Mouse (Mus musculus) Patski (cell line): ENCODE results near the gene Suv39h2. TPM values are rescaled to one million over a fixed set of nuclear protein-coding genes. Genes with fewer than 3 reads are reported as not detected.

Experiments
- ATAC-seq: fragments of 100-300 bp; one replicate; pipeline ENCODE4 v1.8.0; 2021
- CTCF ChIA-PET: fragments of 350-600 bp; sonication (Branson Sonifier 250); formaldehyde crosslinking; loops from one replicate; lab custom pipeline; 2022; ENCODE audit warnings: inconsistent platforms; lab: Charles Lee
- POLR2A ChIA-PET: fragments of 350-600 bp; sonication (Branson Sonifier 250); formaldehyde crosslinking; loops from one replicate; lab custom pipeline; 2022; ENCODE audit warnings: antibody characterized with exemption, inconsistent platforms; lab: Charles Lee
- DNase-seq: peaks from one replicate; pipeline ENCODE4 v3.0.0-alpha.2; 2011; ENCODE audit warnings: low read depth, low spot score
- H3K27me3 ChIP-seq: fragments of 371-371 bp; one replicate; pipeline ENCODE4 v1.5.1; 2021
- CTCF ChIP-seq: fragments of 100-300 bp; IDR thresholded peaks from one replicate; pipeline ENCODE4 v1.5.1; 2021
- in situ Hi-C: fragments of 300-500 bp; cut with MboI; formaldehyde crosslinking; loops from 3 replicates; pipeline ENCODE4 v1.11.1; 2018; ENCODE audit warnings: low pct_unique_long_range_greater_than_20kb, mixed read lengths
- polyA plus RNA-seq: library from polyadenylated mRNA; unstranded; gene quantifications from one replicate; pipeline ENCODE4 v1.2.3, GENCODE M21; 2021

Suv39h2 gene
- polyA plus RNA-seq, 1 experiment from 2014 or later, result 4.9 TPM

DNA sequence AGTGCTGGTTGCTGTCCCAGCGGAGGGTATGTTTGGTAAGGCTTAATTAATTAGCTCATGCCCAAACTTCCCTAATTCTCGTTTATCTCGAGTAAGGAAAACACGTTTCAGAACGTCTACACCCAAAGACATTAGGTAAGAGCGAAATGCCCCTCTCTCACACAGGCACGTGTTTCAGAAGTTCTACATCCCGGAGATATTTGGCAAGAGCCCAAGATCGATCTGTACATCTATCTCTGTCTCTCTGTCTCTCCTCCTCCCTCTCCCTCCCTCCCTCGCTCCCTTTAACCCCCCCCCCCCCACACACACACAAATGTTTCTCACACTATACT, 50.3 kb downstream of the Suv39h2 start:
- POLR2A ChIA-PET, result no interaction called here
- peaks cover 15% of the 10 kb centered on the region for H3K27me3 ChIP-seq
- in situ Hi-C loops, result no loop called here
- no peak for ATAC-seq
- CTCF ChIA-PET, result interaction anchor here (1.3 to 1.4 kb wide), 4 partner anchors 10 to 30 kb away, joined by 3 to 7 read pairs (median 4); no protein-coding TSS in a partner anchor
- no peak for DNase-seq
- no peak for TF ChIP-seq CTCF

DNA sequence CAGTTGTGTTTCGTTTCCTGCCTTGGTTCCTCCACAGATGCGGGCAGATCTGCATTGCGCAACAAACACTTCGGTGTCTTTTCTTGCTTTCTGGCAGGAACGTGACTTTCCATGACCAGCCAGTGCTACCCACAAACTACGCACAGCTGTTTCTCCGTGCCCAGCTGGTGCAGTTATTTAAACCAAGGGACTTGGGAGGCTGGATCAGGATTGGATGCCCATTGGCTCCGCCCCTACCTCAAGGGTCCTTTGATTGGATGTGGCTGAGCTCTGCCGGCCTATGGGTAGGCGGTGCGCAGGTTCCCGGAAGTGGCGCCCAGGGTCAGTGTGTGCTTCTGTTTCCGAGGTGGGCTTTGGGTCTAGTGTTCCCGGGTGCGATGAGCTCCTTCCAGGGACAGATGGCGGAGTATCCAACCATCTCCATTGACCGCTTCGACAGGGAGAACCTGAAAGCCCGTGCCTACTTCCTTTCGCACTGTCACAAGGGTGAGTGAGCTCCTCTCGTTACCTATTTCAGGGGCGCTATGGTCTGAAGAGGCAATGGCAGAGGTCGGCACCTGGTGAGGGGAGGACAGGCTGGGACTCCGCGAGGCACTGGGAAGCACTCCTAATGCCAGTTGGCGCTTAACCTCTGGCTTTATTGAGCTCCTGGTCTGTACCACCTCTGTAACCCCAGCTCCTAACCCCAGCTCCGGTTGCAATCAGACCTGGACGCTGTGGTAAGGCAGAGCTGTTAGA, 50.8 kb downstream of the Suv39h2 start, which contains the start of gene Dclre1c:
TSS of gene Dclre1c (plus strand) at position 291 of the 738 bp plus-strand sequence.
- ChIA-PET POLR2A (no interaction called here), CTCF (interaction anchor here (1.3 to 1.4 kb wide), 3 partner anchors 10 to 31 kb away, joined by 3 to 7 read pairs (median 6); no protein-coding TSS in a partner anchor)
- peak; percentile 100 for ATAC-seq
- DNase-seq, result peak; percentile 60
- peaks cover 15% of the 10 kb centered on the region for H3K27me3 ChIP-seq
- no peak for TF ChIP-seq CTCF
- in situ Hi-C loops, result no loop called here

DNA sequence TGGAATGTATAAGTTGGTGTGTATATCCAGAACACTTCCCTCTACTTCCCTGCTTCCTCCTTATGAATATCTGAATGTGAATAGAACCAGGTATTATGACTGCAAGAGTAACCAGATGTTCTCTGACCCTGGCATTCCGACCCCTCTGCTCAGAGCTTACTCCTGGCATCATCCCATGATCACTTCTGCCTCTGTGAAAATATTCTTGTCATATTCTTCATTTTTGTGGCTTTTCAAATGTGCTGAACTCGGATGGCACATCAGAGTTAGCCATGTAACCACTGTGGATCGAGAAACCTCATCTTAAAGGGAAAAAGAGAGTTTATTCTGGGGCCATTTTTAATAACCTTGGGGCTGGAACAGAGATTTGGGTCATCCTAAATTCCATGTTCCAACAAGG, 52.3 kb downstream of the Suv39h2 start, which contains the start of gene Meig1:
TSS of gene Meig1 (minus strand) at position 101 of the 400 bp plus-strand sequence.
- POLR2A ChIA-PET, result no interaction called here
- in situ Hi-C loops, result no loop called here
- H3K27me3 ChIP-seq, result peaks cover 18% of the 10 kb centered on the region
- CTCF ChIA-PET, result no interaction called here
- ATAC-seq (no peak), DNase-seq (no peak)
- TF ChIP-seq CTCF, result no peak

- ChIA-PET CTCF (no interaction called here), POLR2A (no interaction called here)
- in situ Hi-C loops, result no loop called here
- peaks cover 36% of the 10 kb centered on the region for H3K27me3 ChIP-seq
- DNase-seq, result no peak
- no peak for ATAC-seq
- TF ChIP-seq CTCF, result no peak
These were observed 54.7 kb downstream of the Suv39h2 start for GRCm38 (mm10) chr2:3420157-3420556.

DNA sequence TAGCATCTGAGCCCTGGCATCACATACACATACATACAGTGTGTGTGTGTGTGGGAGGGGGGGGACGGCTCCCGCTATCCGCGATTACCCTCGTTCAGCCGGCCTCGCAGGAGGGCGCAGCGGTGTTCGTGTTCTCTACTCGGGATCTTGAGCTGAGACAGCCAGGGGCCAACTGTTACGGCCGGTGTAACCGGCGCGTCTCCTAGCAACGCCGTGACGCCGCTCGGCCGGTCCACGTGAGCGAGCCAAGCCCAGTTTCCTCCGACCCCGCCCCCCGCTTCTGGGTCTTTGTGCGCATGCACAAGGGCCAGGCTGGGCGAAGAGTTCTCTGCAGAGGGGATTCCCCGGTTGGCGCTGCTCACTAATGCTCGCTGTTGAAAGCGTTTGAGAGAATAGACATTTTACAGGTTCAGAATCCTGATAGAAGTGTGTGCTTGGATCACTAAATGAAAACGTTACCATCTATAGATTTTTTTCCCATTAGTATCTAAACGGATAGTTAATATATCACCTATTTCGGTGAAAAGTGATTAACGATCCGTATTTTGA, 55.9 kb downstream of the Suv39h2 start:
- ChIA-PET POLR2A (no interaction called here), CTCF (no interaction called here)
- ATAC-seq, result peak; percentile 74
- in situ Hi-C loops, result no loop called here
- peaks cover 36% of the 10 kb centered on the region for H3K27me3 ChIP-seq
- TF ChIP-seq CTCF, result no peak
- DNase-seq, result peak; percentile 54

DNA sequence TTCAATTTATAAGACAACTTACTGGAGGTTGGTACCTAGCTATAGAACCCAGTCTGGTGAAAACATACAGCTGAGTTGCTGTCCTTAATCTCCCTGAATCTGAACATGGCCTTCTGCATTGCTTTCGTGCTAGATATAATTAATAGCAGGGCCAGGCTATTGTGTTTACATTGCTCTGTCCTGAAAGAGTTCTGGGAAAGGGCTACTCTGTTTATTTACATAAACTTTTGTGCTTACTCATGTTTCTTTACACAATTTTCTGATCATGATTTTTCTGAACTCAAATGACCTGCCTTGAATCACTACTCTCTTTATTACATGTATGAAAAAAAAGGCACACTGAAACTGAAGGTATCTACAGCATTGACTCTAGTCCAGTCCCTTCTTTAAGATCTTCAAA, 59.2 kb downstream of the Suv39h2 start:
- ATAC-seq, result no peak
- no peak for DNase-seq
- in situ Hi-C loops, result no loop called here
- no peak for TF ChIP-seq CTCF
- POLR2A ChIA-PET, result no interaction called here
- CTCF ChIA-PET, result no interaction called here
- H3K27me3 ChIP-seq, result peaks cover 48% of the 10 kb centered on the region

DNA sequence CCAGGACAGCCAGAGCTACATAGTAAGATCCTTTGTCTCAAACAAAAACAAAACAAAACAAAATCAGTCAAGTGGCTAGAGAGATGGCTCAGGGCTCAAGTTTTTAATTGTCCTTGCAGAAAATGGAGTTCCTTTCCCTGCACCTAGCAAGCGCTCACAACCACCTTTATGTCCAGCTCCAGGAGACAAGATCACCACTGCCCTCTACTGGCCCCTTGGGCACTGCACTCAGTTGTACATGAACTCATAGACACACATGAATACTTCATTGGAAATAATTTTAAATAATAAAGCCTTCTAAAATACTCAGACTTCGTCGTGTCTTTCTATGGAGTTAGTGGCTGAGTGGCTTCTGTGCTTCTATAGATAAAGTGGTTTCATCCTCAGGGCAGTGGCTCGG, 60.6 kb downstream of the Suv39h2 start:
- DNase-seq (no peak), ATAC-seq (peak; percentile 42)
- in situ Hi-C loops, result loop anchor here (5.0 kb wide), 1 partner anchor 67 kb away; no protein-coding TSS in a partner anchor
- ChIA-PET CTCF (interaction anchor here (0.7 to 2.0 kb wide), 16 partner anchors 10 to 325 kb away, joined by 3 to 12 read pairs (median 4); partner anchors contain the start of gene Dclre1c), POLR2A (interaction anchor here (0.6 kb wide), 1 partner anchor 78 kb away, joined by 4 read pairs; no protein-coding TSS in a partner anchor)
- H3K27me3 ChIP-seq, result peaks cover 55% of the 10 kb centered on the region
- TF ChIP-seq CTCF, result peak; percentile 95

GRCm38 (mm10) chr2:3407756-3408155, 67.1 kb downstream of the Suv39h2 start:
- DNase-seq (no peak), ATAC-seq (no peak)
- in situ Hi-C loops, result no loop called here
- POLR2A ChIA-PET, result no interaction called here
- TF ChIP-seq CTCF, result no peak
- CTCF ChIA-PET, result no interaction called here
- peaks cover 26% of the 10 kb centered on the region for H3K27me3 ChIP-seq

- in situ Hi-C loops, result no loop called here
- peaks cover 10% of the 10 kb centered on the region for H3K27me3 ChIP-seq
- ChIA-PET POLR2A (no interaction called here), CTCF (no interaction called here)
- no peak for ATAC-seq
- no peak for TF ChIP-seq CTCF
- no peak for DNase-seq
These were observed 68.8 kb downstream of the Suv39h2 start for GRCm38 (mm10) chr2:3405981-3406380.

Other genes starting within 250 kb of the Suv39h2 start
- 32.0 TPM for gene Nmt2, start 190.8 kb downstream of the Suv39h2 start, polyA plus RNA-seq
- 21.9 TPM for gene Rpp38, start 142.4 kb downstream of the Suv39h2 start, polyA plus RNA-seq
- 4.9 TPM for gene Acbd7, start 138.9 kb downstream of the Suv39h2 start, polyA plus RNA-seq
- 0.04 TPM for gene Olah, start 77.8 kb downstream of the Suv39h2 start, polyA plus RNA-seq
- 0.15 TPM for gene Meig1, start 52.4 kb downstream of the Suv39h2 start, polyA plus RNA-seq
- 5.7 TPM for gene Dclre1c, start 50.9 kb downstream of the Suv39h2 start, polyA plus RNA-seq
- gene Gm45902, start 37.8 kb upstream of the Suv39h2 start, polyA plus RNA-seq, result 3.0 TPM
- gene Hspa14, start 37.8 kb upstream of the Suv39h2 start, polyA plus RNA-seq, result 61.3 TPM
- gene Cdnf, start 38.0 kb upstream of the Suv39h2 start, polyA plus RNA-seq, result 1.7 TPM
- 92.8 TPM for gene Fam107b, start 95.5 kb upstream of the Suv39h2 start, polyA plus RNA-seq